Mouse (Mus musculus) forebrain, embryonic 10.5 days (tissue): ENCODE measurements at regions not wholly inside any gene's neighbourhood (a gene's known extent, or its start where the extent isn't known, plus 50 kb on each side); places are given as distances from the start of the nearest gene placed in this dataset.

Experiments
- DNase-seq: peaks from one replicate; pipeline ENCODE4 v3.0.0-alpha.2; 2017; ENCODE audit warnings: low spot score; ENCODE audit errors: extremely low spot score
- H3K27ac ChIP-seq: fragments of 300-500 bp; sonication (generic); 2 replicates; pipeline ENCODE4 v1.5.1; 2016; ENCODE audit warnings: mild to moderate bottlenecking
- H3K27me3 ChIP-seq: fragments of 300-500 bp; sonication (generic); 2 replicates; pipeline ENCODE4 v1.6.1; 2016; ENCODE audit warnings: mild to moderate bottlenecking; ENCODE audit not compliant: poor library complexity, severe bottlenecking
- H3K36me3 ChIP-seq: fragments of 300-500 bp; sonication (generic); replicated peaks from 2 replicates; pipeline ENCODE4 v1.6.1; 2016; ENCODE audit warnings: mild to moderate bottlenecking, moderate library complexity
- H3K4me1 ChIP-seq: fragments of 300-500 bp; sonication (generic); 2 replicates; pipeline ENCODE4 v1.6.1; 2016
- H3K4me3 ChIP-seq: fragments of 300-500 bp; sonication (generic); 2 replicates; pipeline ENCODE4 v1.5.1; 2016; ENCODE audit warnings: mild to moderate bottlenecking, moderate library complexity
- H3K9me3 ChIP-seq: fragments of 300-500 bp; sonication (generic); 2 replicates; pipeline ENCODE4 v1.6.1; 2016; ENCODE audit warnings: mild to moderate bottlenecking, moderate library complexity
- WGBS: fragments of 180-500 bp; shearing (Covaris S2); methylation state at CpG from one replicate; pipeline ENCODE4 v1.1.7; 2016; 5-methylcytosine and 5-hydroxymethylcytosine counted together

DNA sequence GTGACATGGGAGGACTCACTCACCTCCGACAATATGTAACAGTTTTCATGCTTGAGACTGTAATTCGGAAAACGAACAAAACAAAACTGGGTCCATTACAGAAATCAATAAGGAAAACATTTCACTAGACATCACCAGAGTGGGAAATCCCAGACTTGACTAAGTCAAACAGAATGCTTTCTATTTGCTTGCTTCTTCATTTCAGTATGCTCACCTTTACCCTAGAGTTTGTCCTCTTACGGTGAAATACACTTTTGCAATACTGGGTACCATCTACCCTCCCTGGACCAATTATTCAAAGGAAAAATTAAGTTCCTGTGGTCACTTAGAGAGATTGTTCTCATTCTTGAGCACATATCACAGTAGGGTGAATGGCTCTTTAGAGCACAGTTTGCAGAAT lies 613.4 kb upstream of the 4930412O13Rik start:
- no peak for DNase-seq
- WGBS, result 95% methylated on average over 4 of the region's 4 CpGs
- Histone ChIP-seq H3K27me3 (no peaks in the 10 kb centered on the region), H3K4me1 (no peaks in the 10 kb centered on the region), H3K27ac (no peak overlapping the region), H3K36me3 (no peaks in the 10 kb centered on the region), H3K9me3 (no peaks in the 10 kb centered on the region), H3K4me3 (no peak overlapping the region)

- no peaks in the 10 kb centered on the region for H3K27me3 ChIP-seq
- H3K4me1 ChIP-seq, result no peaks in the 10 kb centered on the region
- no peaks in the 10 kb centered on the region for H3K9me3 ChIP-seq
- H3K36me3 ChIP-seq, result no peaks in the 10 kb centered on the region
- 88% methylated on average over 2 of the region's 2 CpGs for WGBS
- H3K4me3 ChIP-seq, result no peak overlapping the region
- no peak for DNase-seq
- no peak overlapping the region for H3K27ac ChIP-seq
Measured at GRCm38 (mm10) chr2:9283441-9283840, 597.6 kb upstream of the 4930412O13Rik start.

DNA sequence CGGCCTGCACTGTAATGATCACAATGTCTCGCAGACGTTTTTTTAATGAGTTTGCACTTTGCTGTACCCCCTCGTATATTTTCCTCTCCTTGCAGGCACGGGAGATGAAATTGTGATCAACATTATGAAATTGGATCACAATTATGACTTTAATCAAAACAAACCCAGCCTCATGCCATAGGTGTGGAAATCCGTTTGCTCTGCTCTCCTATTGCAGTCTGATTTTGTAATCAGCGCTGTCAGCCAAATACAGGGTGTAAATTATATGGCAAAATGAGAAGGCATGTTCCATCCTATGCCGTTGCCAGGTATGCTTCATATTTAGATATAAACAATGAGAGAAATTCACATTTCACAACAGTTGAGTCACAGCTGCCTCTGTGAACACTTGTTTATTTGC lies 595.3 kb upstream of the 4930412O13Rik start:
- WGBS, result 91% methylated on average over 8 of the region's 8 CpGs
- H3K27ac ChIP-seq, result no peak overlapping the region
- H3K4me3 ChIP-seq, result no peak overlapping the region
- no peaks in the 10 kb centered on the region for H3K4me1 ChIP-seq
- H3K9me3 ChIP-seq, result no peaks in the 10 kb centered on the region
- no peaks in the 10 kb centered on the region for H3K36me3 ChIP-seq
- H3K27me3 ChIP-seq, result no peaks in the 10 kb centered on the region
- no peak for DNase-seq

DNA sequence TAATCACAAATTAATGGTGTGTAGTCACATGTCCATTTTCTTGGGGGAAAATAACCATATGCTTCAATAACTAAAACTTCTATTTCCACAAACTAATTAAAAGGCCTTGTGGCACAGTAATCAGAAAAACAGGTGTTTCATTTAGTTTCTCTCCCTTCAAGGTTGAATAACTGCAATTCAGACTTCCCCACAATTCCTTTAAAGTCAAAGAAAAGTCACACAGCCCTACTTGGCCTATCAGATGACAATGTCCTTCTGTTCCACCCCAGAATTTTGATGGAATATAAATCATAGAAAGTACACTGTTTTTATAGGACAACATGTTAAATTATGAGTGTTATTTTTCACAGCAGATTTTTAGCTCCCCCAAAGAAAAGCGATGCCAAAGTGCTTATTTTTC lies 594.0 kb upstream of the 4930412O13Rik start:
- Histone ChIP-seq H3K9me3 (no peaks in the 10 kb centered on the region), H3K36me3 (no peaks in the 10 kb centered on the region), H3K27ac (no peak overlapping the region), H3K4me1 (no peaks in the 10 kb centered on the region), H3K27me3 (no peaks in the 10 kb centered on the region), H3K4me3 (no peak overlapping the region)
- no peak for DNase-seq
- WGBS, result 91% methylated on average over 1 of the region's 1 CpGs

DNA sequence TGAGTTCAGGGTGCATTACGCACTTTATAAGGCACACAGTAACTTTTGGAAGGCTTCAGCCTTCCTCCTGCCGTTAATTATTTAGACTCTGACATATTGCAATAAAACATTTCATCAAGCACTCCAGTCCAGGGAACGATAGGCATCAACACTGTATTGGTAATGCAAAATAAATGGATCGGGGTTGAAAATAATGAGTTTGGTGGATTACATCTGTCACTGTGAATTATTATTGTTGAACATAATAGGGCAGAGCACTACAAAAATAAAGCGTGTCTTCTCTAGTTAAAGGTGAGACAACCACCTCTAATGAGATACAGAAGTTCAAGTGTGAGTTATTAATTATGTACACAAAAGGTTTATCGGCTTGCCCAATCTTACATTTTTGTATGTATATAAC lies 593.4 kb upstream of the 4930412O13Rik start:
- Histone ChIP-seq H3K4me1 (no peaks in the 10 kb centered on the region), H3K36me3 (no peaks in the 10 kb centered on the region), H3K27ac (no peak overlapping the region), H3K4me3 (no peak overlapping the region), H3K9me3 (no peaks in the 10 kb centered on the region), H3K27me3 (no peaks in the 10 kb centered on the region)
- no peak for DNase-seq
- 93% methylated on average over 6 of the region's 6 CpGs for WGBS

- WGBS, result 49% methylated on average over 16 of the region's 16 CpGs
- H3K4me1 ChIP-seq, result peaks cover 7% of the 10 kb centered on the region
- no peak for DNase-seq
- H3K27ac ChIP-seq, result no peak overlapping the region
- H3K4me3 ChIP-seq, result no peak overlapping the region
- H3K27me3 ChIP-seq, result no peaks in the 10 kb centered on the region
- no peaks in the 10 kb centered on the region for H3K36me3 ChIP-seq
- no peaks in the 10 kb centered on the region for H3K9me3 ChIP-seq
Measured at GRCm38 (mm10) chr2:9331630-9332352, 549.3 kb upstream of the 4930412O13Rik start.

- H3K36me3 ChIP-seq, result no peaks in the 10 kb centered on the region
- WGBS, result 89% methylated on average over 4 of the region's 4 CpGs
- H3K9me3 ChIP-seq, result no peaks in the 10 kb centered on the region
- DNase-seq, result no peak
- no peaks in the 10 kb centered on the region for H3K27me3 ChIP-seq
- H3K27ac ChIP-seq, result no peak overlapping the region
- peaks cover 8% of the 10 kb centered on the region for H3K4me1 ChIP-seq
- H3K4me3 ChIP-seq, result no peak overlapping the region
Measured at GRCm38 (mm10) chr2:9348982-9349381, 532.1 kb upstream of the 4930412O13Rik start.

DNA sequence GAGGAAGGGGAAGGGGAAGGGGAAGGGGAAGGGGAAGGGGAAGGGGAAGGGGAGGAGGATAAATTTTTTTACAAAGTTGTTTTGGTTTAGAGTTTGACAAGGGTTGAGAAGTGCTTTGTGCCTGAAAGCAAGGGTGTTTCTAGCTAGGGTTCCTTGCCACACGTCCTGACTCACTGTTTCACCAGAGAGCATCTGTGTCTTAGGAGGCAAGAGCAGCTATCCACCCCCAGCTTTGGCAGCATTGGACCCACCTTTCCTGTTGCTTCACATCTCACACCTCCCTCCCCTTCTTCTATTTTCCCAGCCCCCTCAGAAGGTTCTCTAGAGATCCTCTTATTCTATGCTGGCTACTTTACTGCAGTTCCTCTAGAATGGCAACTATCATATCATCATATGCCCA lies 531.1 kb upstream of the 4930412O13Rik start:
- no peaks in the 10 kb centered on the region for H3K36me3 ChIP-seq
- peaks cover 8% of the 10 kb centered on the region for H3K4me1 ChIP-seq
- H3K4me3 ChIP-seq, result no peak overlapping the region
- WGBS, result 44% methylated on average over 1 of the region's 1 CpGs
- H3K27me3 ChIP-seq, result no peaks in the 10 kb centered on the region
- H3K9me3 ChIP-seq, result no peaks in the 10 kb centered on the region
- DNase-seq, result no peak
- H3K27ac ChIP-seq, result no peak overlapping the region

DNA sequence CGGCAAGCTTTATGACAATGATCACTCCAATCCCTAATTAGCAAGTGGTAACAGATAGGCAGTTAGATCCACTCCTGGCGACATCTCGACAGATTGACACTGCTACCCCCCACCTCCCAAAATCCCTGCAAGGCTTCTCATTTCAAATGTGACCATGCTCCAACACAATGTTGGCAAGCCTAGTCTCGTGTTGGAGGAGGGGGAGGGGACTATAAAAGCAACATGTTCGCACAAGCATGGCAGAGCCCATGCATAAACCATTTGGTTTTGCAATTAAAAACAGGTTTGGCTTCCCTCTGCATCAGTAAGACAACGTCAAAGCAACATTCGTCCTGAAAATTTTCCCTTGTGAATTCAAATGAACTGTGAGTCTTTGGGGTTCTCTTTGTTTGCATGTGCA lies 528.9 kb upstream of the 4930412O13Rik start:
- peaks cover 8% of the 10 kb centered on the region for H3K4me1 ChIP-seq
- H3K36me3 ChIP-seq, result no peaks in the 10 kb centered on the region
- no peaks in the 10 kb centered on the region for H3K9me3 ChIP-seq
- no peak overlapping the region for H3K27ac ChIP-seq
- no peak for DNase-seq
- 63% methylated on average over 7 of the region's 7 CpGs for WGBS
- no peaks in the 10 kb centered on the region for H3K27me3 ChIP-seq
- H3K4me3 ChIP-seq, result no peak overlapping the region

- DNase-seq, result no peak
- Histone ChIP-seq H3K27me3 (no peaks in the 10 kb centered on the region), H3K36me3 (no peaks in the 10 kb centered on the region), H3K4me3 (no peak overlapping the region), H3K4me1 (peaks cover 9% of the 10 kb centered on the region), H3K9me3 (no peaks in the 10 kb centered on the region), H3K27ac (no peak overlapping the region)
- 68% methylated on average over 4 of the region's 4 CpGs for WGBS
Measured at GRCm38 (mm10) chr2:9360020-9360419, 521.0 kb upstream of the 4930412O13Rik start.

- H3K27ac ChIP-seq, result no peak overlapping the region
- H3K36me3 ChIP-seq, result no peaks in the 10 kb centered on the region
- WGBS, result 92% methylated on average over 8 of the region's 8 CpGs
- H3K27me3 ChIP-seq, result no peaks in the 10 kb centered on the region
- no peak overlapping the region for H3K4me3 ChIP-seq
- no peaks in the 10 kb centered on the region for H3K9me3 ChIP-seq
- H3K4me1 ChIP-seq, result no peaks in the 10 kb centered on the region
- no peak for DNase-seq
Measured at GRCm38 (mm10) chr2:9367801-9368584, 513.1 kb upstream of the 4930412O13Rik start.

GRCm38 (mm10) chr2:9369572-9369971 lies 511.5 kb upstream of the 4930412O13Rik start:
- Histone ChIP-seq H3K36me3 (no peaks in the 10 kb centered on the region), H3K27ac (no peak overlapping the region), H3K27me3 (no peaks in the 10 kb centered on the region), H3K4me1 (no peaks in the 10 kb centered on the region), H3K4me3 (no peak overlapping the region), H3K9me3 (no peaks in the 10 kb centered on the region)
- no peak for DNase-seq
- WGBS, result 68% methylated on average over 4 of the region's 4 CpGs

GRCm38 (mm10) chr2:9386566-9386965 lies 494.5 kb upstream of the 4930412O13Rik start:
- no peak overlapping the region for H3K4me3 ChIP-seq
- no peaks in the 10 kb centered on the region for H3K36me3 ChIP-seq
- H3K4me1 ChIP-seq, result no peaks in the 10 kb centered on the region
- 75% methylated on average over 2 of the region's 2 CpGs for WGBS
- no peak overlapping the region for H3K27ac ChIP-seq
- DNase-seq, result no peak
- no peaks in the 10 kb centered on the region for H3K27me3 ChIP-seq
- H3K9me3 ChIP-seq, result no peaks in the 10 kb centered on the region
